19 mouse cellular contexts compared by ENCODE assay signal in the genomic region with DNA sequence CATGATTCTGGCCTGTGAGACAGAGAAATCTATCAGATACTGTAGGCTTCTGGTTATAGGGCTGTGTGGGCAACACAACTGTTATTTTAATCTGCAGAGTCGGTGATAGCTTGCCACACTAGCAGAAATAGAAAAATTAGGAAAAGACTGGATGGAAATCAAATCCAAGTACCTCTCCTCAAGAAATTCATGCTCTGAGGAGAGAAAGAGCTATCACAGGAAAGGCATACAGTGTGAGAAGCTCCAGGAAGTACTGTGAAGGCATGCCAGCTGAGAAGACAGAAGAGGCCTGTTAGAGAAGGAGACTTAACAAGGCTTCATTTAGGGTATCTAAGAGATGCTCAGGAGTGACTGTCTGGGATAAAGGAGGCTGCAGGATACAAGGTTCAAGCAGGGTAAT. TPM values are rescaled to one million over a fixed set of nuclear protein-coding genes. Genes with fewer than 3 reads are reported as not detected.
"Had no signal": no experiment of that assay in that cellular context is flagged by ENCODE, and none has a peak within 500 bp of the region (broad histone marks: within the 10 kb centered on the region; RNA-seq: fewer than 3 reads in every experiment).

No protein-coding gene starts in this region.

- H3K4me3 ChIP-seq: liver, embryonic 15.5 days; lung, embryonic 15.5 days; megakaryocyte, embryonic 14.5 days; midbrain, embryonic 13.5 days; midbrain, embryonic 15.5 days; neural tube, embryonic 12.5 days; stomach, embryonic 15.5 days had no signal

- H3K27ac ChIP-seq: liver, embryonic 15.5 days; lung, embryonic 15.5 days; macrophage; midbrain, embryonic 13.5 days; midbrain, embryonic 15.5 days; neural tube, embryonic 12.5 days; stomach, embryonic 15.5 days; stomach, postnatal 0 days had no signal

- DNase-seq: liver, postnatal 0 days; lung, adult 2 months; lung, postnatal 14 days; lung, postnatal 36 days; right cerebral cortex, postnatal 25 days; thymus, adult 18-20 months; thymus, postnatal 25 days; thymus, postnatal 4 days had no signal

RNA-seq across cellular contexts. Expression of a gene that starts 3.2 kb away (rescaled TPM):
- total RNA-seq: megakaryocyte progenitor cell, adult 5-6 weeks; monocyte, adult 5-6 weeks had no signal

RNA-seq across cellular contexts. Expression of a gene that starts 35.7 kb away (rescaled TPM):
- total RNA-seq: megakaryocyte progenitor cell, adult 5-6 weeks; monocyte, adult 5-6 weeks had no signal
